Mouse (Mus musculus) intestine, embryonic 14.5 days (tissue): Measurements from ENCODE around the gene Il1rl1. TPM values are rescaled to one million over a fixed set of nuclear protein-coding genes. Genes with fewer than 3 reads are reported as not detected.

ENCODE experiments used
- ATAC-seq: fragments of 200-750 bp; cut with Nextera tagmentation; replicated peaks from 2 replicates; pipeline ENCODE4 v1.8.0; 2017; ENCODE audit warnings: low read depth, moderate number of reproducible peaks, moderate TSS enrichment, moderate library complexity; ENCODE audit not compliant: low FRiP score, low TSS enrichment
- DNase-seq: peaks from one replicate; pipeline ENCODE4 v3.0.0-alpha.2; 2018; ENCODE audit warnings: low spot score
- H3K27ac ChIP-seq: fragments of 300-500 bp; sonication (generic); 2 replicates; pipeline ENCODE4 v1.5.1; 2014; ENCODE audit warnings: low read depth, mild to moderate bottlenecking, control low read depth
- H3K27me3 ChIP-seq: fragments of 300-500 bp; sonication (generic); replicated peaks from 2 replicates; pipeline ENCODE4 v1.6.1; 2014; ENCODE audit warnings: low read length, control low read depth; ENCODE audit not compliant: control insufficient read depth, insufficient read depth
- H3K36me3 ChIP-seq: fragments of 300-500 bp; sonication (generic); 2 replicates; pipeline ENCODE4 v1.6.1; 2014; ENCODE audit warnings: low read length, control low read depth; ENCODE audit not compliant: control insufficient read depth, insufficient read depth
- H3K4me1 ChIP-seq: fragments of 300-500 bp; sonication (generic); replicated peaks from 2 replicates; pipeline ENCODE4 v1.6.1; 2014; ENCODE audit warnings: low read length, control low read depth, mixed read lengths; ENCODE audit not compliant: control insufficient read depth, insufficient read depth
- H3K4me2 ChIP-seq: fragments of 300-500 bp; sonication (generic); 2 replicates; pipeline ENCODE4 v1.6.1; 2014; ENCODE audit warnings: low read length
- H3K4me3 ChIP-seq: fragments of 300-500 bp; sonication (generic); 2 replicates; pipeline ENCODE4 v1.5.1; 2014; ENCODE audit warnings: low read depth, low read length, control low read depth, mixed read lengths
- H3K9ac ChIP-seq: fragments of 300-500 bp; sonication (generic); 2 replicates; pipeline ENCODE4 v1.6.1; 2014; ENCODE audit warnings: mild to moderate bottlenecking, low read length
- H3K9me3 ChIP-seq: fragments of 300-500 bp; sonication (generic); 2 replicates; pipeline ENCODE4 v1.6.1; 2016; ENCODE audit warnings: low read length, control low read depth; ENCODE audit not compliant: control insufficient read depth
- WGBS: fragments of 180-500 bp; shearing (Covaris S2); extraction: QIAGEN DNeasy Blood & Tissue Kit; methylation state at CpG from one replicate; pipeline ENCODE4 v1.1.7; 2014; 5-methylcytosine and 5-hydroxymethylcytosine counted together
- polyA plus RNA-seq: library from polyadenylated mRNA; unstranded; fragments of >200 nt; fragmentation: Nextera tagmentation; extraction: Ambion mirVana; gene quantifications from 2 replicates; pipeline ENCODE4 v1.2.1, GENCODE M21; 2014

The Il1rl1 gene
- polyA plus RNA-seq, result 0.31 and 0.39 TPM in 2 replicates

- ATAC-seq (no peak), DNase-seq (no peak)
- 75% methylated on average over 5 of the region's 5 CpGs for WGBS
- H3K9me3 ChIP-seq, result no peaks in the 10 kb centered on the region
- no peak within 1 kb of the TSS for H3K4me2 ChIP-seq
- no peaks in the 10 kb centered on the region for H3K4me1 ChIP-seq
- H3K9ac ChIP-seq, result no peak within 1 kb of the TSS
- H3K36me3 ChIP-seq, result no peaks in the 10 kb centered on the region
- H3K4me3 ChIP-seq, result no peak within 1 kb of the TSS
- no peaks in the 10 kb centered on the region for H3K27me3 ChIP-seq
- no peak within 1 kb of the TSS for H3K27ac ChIP-seq
Observed at GRCm38 (mm10) chr1:40428910-40429675, at the start of gene Il1rl1. TSS of gene Il1rl1 (plus strand) at chr1:40429570.

GRCm38 (mm10) chr1:40380111-40380510, 49.3 kb upstream of the Il1rl1 start:
- Histone ChIP-seq H3K27me3 (no peaks in the 10 kb centered on the region), H3K4me1 (peaks cover 5% of the 10 kb centered on the region; the same call in 1 of the 2 replicates), H3K36me3 (no peaks in the 10 kb centered on the region), H3K9me3 (no peaks in the 10 kb centered on the region), H3K27ac (no peak overlapping the region), H3K4me3 (no peak overlapping the region), H3K4me2 (no peak overlapping the region), H3K9ac (no peak overlapping the region)
- WGBS, result 57% methylated on average over 6 of the region's 6 CpGs
- ATAC-seq, result 0 out of 2 replicates have a peak, but pooled peaks have one; percentile 9
- DNase-seq, result peak; percentile 64

GRCm38 (mm10) chr1:40380990-40381389, 48.4 kb upstream of the Il1rl1 start:
- Histone ChIP-seq H3K9me3 (no peaks in the 10 kb centered on the region), H3K4me1 (peaks cover 5% of the 10 kb centered on the region; the same call in 1 of the 2 replicates), H3K9ac (no peak overlapping the region), H3K4me2 (no peak overlapping the region), H3K27me3 (no peaks in the 10 kb centered on the region), H3K4me3 (no peak overlapping the region), H3K27ac (no peak overlapping the region), H3K36me3 (no peaks in the 10 kb centered on the region)
- DNase-seq (no peak), ATAC-seq (no peak)
- 84% methylated on average over 11 of the region's 11 CpGs for WGBS

- ATAC-seq, result no peak
- Histone ChIP-seq H3K4me2 (no peak overlapping the region), H3K36me3 (no peaks in the 10 kb centered on the region), H3K4me1 (no peaks in the 10 kb centered on the region), H3K27ac (no peak overlapping the region), H3K27me3 (no peaks in the 10 kb centered on the region), H3K9ac (no peak overlapping the region), H3K9me3 (no peaks in the 10 kb centered on the region), H3K4me3 (no peak overlapping the region)
- DNase-seq, result no peak
- 80% methylated on average over 5 of the region's 5 CpGs for WGBS
Observed at GRCm38 (mm10) chr1:40382841-40383240, 46.5 kb upstream of the Il1rl1 start.

- DNase-seq (no peak), ATAC-seq (no peak)
- Histone ChIP-seq H3K36me3 (no peaks in the 10 kb centered on the region), H3K27ac (no peak overlapping the region), H3K4me3 (no peak overlapping the region), H3K9ac (no peak overlapping the region), H3K4me2 (no peak overlapping the region), H3K27me3 (no peaks in the 10 kb centered on the region), H3K4me1 (no peaks in the 10 kb centered on the region), H3K9me3 (no peaks in the 10 kb centered on the region)
- WGBS, result 93% methylated on average over 8 of the region's 8 CpGs
Observed at GRCm38 (mm10) chr1:40384931-40385545, 44.3 kb upstream of the Il1rl1 start.

GRCm38 (mm10) chr1:40391374-40391773, 38.0 kb upstream of the Il1rl1 start:
- Histone ChIP-seq H3K4me1 (no peaks in the 10 kb centered on the region), H3K9ac (no peak overlapping the region), H3K27me3 (no peaks in the 10 kb centered on the region), H3K36me3 (no peaks in the 10 kb centered on the region), H3K4me3 (no peak overlapping the region), H3K27ac (no peak overlapping the region), H3K4me2 (no peak overlapping the region), H3K9me3 (no peaks in the 10 kb centered on the region)
- DNase-seq (no peak), ATAC-seq (no peak)
- 92% methylated on average over 3 of the region's 3 CpGs for WGBS

GRCm38 (mm10) chr1:40392535-40392934, 36.8 kb upstream of the Il1rl1 start:
- Histone ChIP-seq H3K4me2 (no peak overlapping the region), H3K9me3 (no peaks in the 10 kb centered on the region), H3K4me1 (no peaks in the 10 kb centered on the region), H3K9ac (no peak overlapping the region), H3K4me3 (no peak overlapping the region), H3K27ac (no peak overlapping the region), H3K27me3 (no peaks in the 10 kb centered on the region), H3K36me3 (no peaks in the 10 kb centered on the region)
- WGBS, result 81% methylated on average over 6 of the region's 6 CpGs
- ATAC-seq, result no peak
- no peak for DNase-seq

GRCm38 (mm10) chr1:40393214-40393613, 36.2 kb upstream of the Il1rl1 start:
- Histone ChIP-seq H3K4me2 (no peak overlapping the region), H3K4me1 (no peaks in the 10 kb centered on the region), H3K27me3 (no peaks in the 10 kb centered on the region), H3K36me3 (no peaks in the 10 kb centered on the region), H3K27ac (no peak overlapping the region), H3K4me3 (no peak overlapping the region), H3K9ac (no peak overlapping the region), H3K9me3 (no peaks in the 10 kb centered on the region)
- 86% methylated on average over 7 of the region's 7 CpGs for WGBS
- ATAC-seq, result no peak
- no peak for DNase-seq
